Comparison of ENCODE assay signal across 20 mouse cellular contexts in genomic region chr13:52598233-52598632, GRCm38 (mm10).
"Had no signal": no experiment of that assay in that cellular context is flagged by ENCODE, and none has a peak within 500 bp of the region (broad histone marks: within the 10 kb centered on the region; RNA-seq: fewer than 3 reads in every experiment).

No protein-coding gene starts in this region.

- H3K9ac ChIP-seq: liver, embryonic 15.5 days; lung, embryonic 14.5 days; midbrain, embryonic 12.5 days; neural tube, embryonic 13.5 days; neural tube, embryonic 15.5 days had no signal

- H3K4me3 ChIP-seq: midbrain, embryonic 10.5 days; midbrain, embryonic 12.5 days; myocyte; neural tube, embryonic 13.5 days; neural tube, embryonic 15.5 days had no signal

- H3K9me3 ChIP-seq: liver, embryonic 15.5 days; midbrain, embryonic 12.5 days; neural tube, embryonic 13.5 days; neural tube, embryonic 15.5 days had no signal

- H3K4me1 ChIP-seq: midbrain, embryonic 12.5 days; neural tube, embryonic 13.5 days; neural tube, embryonic 15.5 days had no signal

- ATAC-seq: midbrain, embryonic 16.5 days had no signal

- DNase-seq: lung, adult 18-20 months; lung, embryonic 14.5 days; lung, postnatal 10 days; lung, postnatal 4 days; midbrain, embryonic 14.5 days; retina, postnatal 1 day; right cerebral cortex, adult 18-20 months; right cerebral cortex, postnatal 25 days; right cerebral cortex, postnatal 4 days; spleen, adult 18-20 months; thymus, adult 18-20 months; thymus, postnatal 14 days; thymus, postnatal 36 days had no signal

- H3K36me3 ChIP-seq: liver, embryonic 15.5 days; midbrain, embryonic 10.5 days; midbrain, embryonic 12.5 days; neural tube, embryonic 13.5 days; neural tube, embryonic 15.5 days had no signal

- H3K27me3 ChIP-seq: liver, embryonic 15.5 days; midbrain, embryonic 12.5 days; neural tube, embryonic 13.5 days; neural tube, embryonic 15.5 days had no signal

- H3K27ac ChIP-seq: liver, embryonic 15.5 days; midbrain, embryonic 10.5 days; midbrain, embryonic 12.5 days; neural tube, embryonic 13.5 days; neural tube, embryonic 15.5 days had no signal

- H3K4me2 ChIP-seq: lung, embryonic 14.5 days; midbrain, embryonic 12.5 days; neural tube, embryonic 13.5 days; neural tube, embryonic 15.5 days had no signal
